Mouse (Mus musculus): ENCODE results near the gene Gm13757.

DNA sequence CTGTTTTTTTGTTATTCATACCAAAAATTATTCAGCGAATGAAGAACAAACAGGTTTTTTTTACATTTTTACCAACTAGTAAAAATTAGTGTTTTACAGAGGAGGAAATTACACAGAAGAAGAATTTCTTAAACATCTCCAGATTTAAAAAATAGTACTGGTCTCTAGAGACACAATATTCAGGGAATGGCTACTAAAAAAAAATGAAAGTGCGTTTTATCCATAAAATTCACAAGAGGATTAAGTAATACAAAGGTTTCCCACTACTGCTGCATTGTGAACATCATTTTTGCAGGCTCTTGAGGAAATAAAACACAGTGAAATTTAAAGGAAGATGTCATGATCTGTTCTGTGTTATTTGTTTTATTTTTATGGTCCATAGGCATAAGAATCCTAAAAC is 34.4 kb upstream of the Gm13757 start, which contains the start of gene Olfr1184:
- no peak for TF ChIP-seq CTCF (IDR thresholded peaks at IDR 0.05; ENCODE audit: low read depth, low read length)
- no peak for TF ChIP-seq POLR2A (IDR thresholded peaks at IDR 0.05; ENCODE audit: extremely low read depth, insufficient read depth, low read length)

Measured in liver, adult 2 months (tissue).